Mouse (Mus musculus): ENCODE results near the gene Gm20479. TPM values are rescaled to one million over a fixed set of nuclear protein-coding genes. Genes with fewer than 3 reads are reported as not detected.

Gm20479 gene
- polyA plus RNA-seq, 1 experiment from 2014 or later, result not detected

Other genes with a start within 250 kb of the Gm20479 start
- not detected in 3 replicates for gene Cyp2f2, start 237.5 kb downstream of the Gm20479 start, polyA plus RNA-seq (2018)
- not detected in 3 replicates for gene Cyp2t4, start 203.7 kb downstream of the Gm20479 start, polyA plus RNA-seq (2018)
- gene Egln2, start 190.6 kb downstream of the Gm20479 start, polyA plus RNA-seq (2018), result 31.1 to 40.6 TPM (median 35.8 TPM) in 3 replicates
- 38.2 to 73.8 TPM (median 68.8 TPM) in 3 replicates for gene Rab4b, start 178.5 kb downstream of the Gm20479 start, polyA plus RNA-seq (2018)
- not detected in 3 replicates for gene Gm21983, start 176.3 kb downstream of the Gm20479 start, polyA plus RNA-seq (2018)
- not detected in 3 replicates for gene Mia, start 176.3 kb downstream of the Gm20479 start, polyA plus RNA-seq (2018)
- 5.6 to 8.4 TPM (median 6.5 TPM) in 3 replicates for gene BC024978, start 161.6 kb downstream of the Gm20479 start, polyA plus RNA-seq (2018)
- 56.0 to 80.4 TPM (median 77.1 TPM) in 3 replicates for gene Snrpa, start 161.1 kb downstream of the Gm20479 start, polyA plus RNA-seq (2018)
- gene Itpkc, start 128.8 kb downstream of the Gm20479 start, polyA plus RNA-seq (2018), result 4.0 to 6.8 TPM (median 6.2 TPM) in 3 replicates
- 15.6 to 17.3 TPM (median 16.0 TPM) in 3 replicates for gene Coq8b, start 124.4 kb downstream of the Gm20479 start, polyA plus RNA-seq (2018)
- 2.0 to 3.1 TPM (median 2.4 TPM) in 3 replicates for gene Numbl, start 99.0 kb downstream of the Gm20479 start, polyA plus RNA-seq (2018)
- not detected in 3 replicates for gene Ltbp4, start 19.7 kb downstream of the Gm20479 start, polyA plus RNA-seq (2018)
- gene Shkbp1, start 1.4 kb downstream of the Gm20479 start, polyA plus RNA-seq (2018), result 21.9 to 44.4 TPM (median 32.6 TPM) in 3 replicates
- gene Sptbn4, start 90.3 kb upstream of the Gm20479 start, polyA plus RNA-seq (2018), result 0.04 to 0.22 TPM (median 0.16 TPM) in 3 replicates
- gene Blvrb, start 90.6 kb upstream of the Gm20479 start, polyA plus RNA-seq (2018), result 251 to 318 TPM (median 262 TPM) in 3 replicates
- gene Sertad3, start 116.3 kb upstream of the Gm20479 start, polyA plus RNA-seq (2018), result 9.9 to 24.4 TPM (median 12.1 TPM) in 3 replicates
- gene Sertad1, start 129.5 kb upstream of the Gm20479 start, polyA plus RNA-seq (2018), result 16.5 to 37.7 TPM (median 28.9 TPM) in 3 replicates
- 0.20 to 0.30 TPM (median 0.22 TPM) in 3 replicates for gene Prx, start 141.9 kb upstream of the Gm20479 start, polyA plus RNA-seq (2018)
- gene Hipk4, start 165.8 kb upstream of the Gm20479 start, polyA plus RNA-seq (2018), result 0.04 TPM in 1 of 3 replicates, not detected in the others
- gene Pld3, start 195.8 kb upstream of the Gm20479 start, polyA plus RNA-seq (2018), result 1,098 to 2,092 TPM (median 1,493 TPM) in 3 replicates
- gene 2310022A10Rik, start 195.8 kb upstream of the Gm20479 start, polyA plus RNA-seq (2018), result 71.9 to 183 TPM (median 75.3 TPM) in 3 replicates
- gene Akt2, start 234.1 kb upstream of the Gm20479 start, polyA plus RNA-seq (2018), result 53.1 to 77.4 TPM (median 77.2 TPM) in 3 replicates

All from macrophage (primary cell).